Mouse (Mus musculus): ENCODE measurements around the gene Skint1. TPM values are rescaled to one million over a fixed set of nuclear protein-coding genes. Genes with fewer than 3 reads are reported as not detected.
"Not testable (repeated sequence)": the region's sequence is repeated elsewhere in the genome, so short reads cannot be mapped to it uniquely, and the experiment has no call there.

Skint1 gene
- not detected in 2 replicates for total RNA-seq (2014; rRNA removed)
- not detected in 2 replicates for polyA plus RNA-seq (2015; fragmentation: Nextera tagmentation; extraction: Ambion mirVana)

DNA sequence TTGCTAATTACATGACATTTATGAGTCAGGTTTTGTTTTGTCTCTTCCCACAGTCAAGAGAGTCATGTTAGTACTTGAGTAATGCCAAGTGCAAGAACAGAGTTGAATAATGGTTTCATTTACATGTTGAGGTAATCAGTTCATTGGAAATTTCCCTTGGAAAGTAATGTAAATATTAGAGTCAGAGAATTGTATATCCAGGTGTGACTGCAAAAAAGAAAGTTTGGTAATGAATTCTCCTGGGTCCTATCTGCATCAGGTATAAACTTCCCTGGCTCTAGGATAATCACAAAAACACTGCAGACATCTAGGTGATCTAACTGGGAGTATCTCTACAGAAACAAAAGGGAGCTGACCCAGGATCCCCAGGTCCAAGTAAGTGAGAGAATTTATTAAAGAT is at the start of gene Skint1:
TSS of gene Skint1 (plus strand) at position 301 of the 400 bp plus-strand sequence.
- Histone ChIP-seq H3K27ac (ENCODE audit: low read depth, low read length) (no peak within 1 kb of the TSS), H3K27me3 (ENCODE audit: insufficient read depth, low read length) (no peaks in the 10 kb centered on the region), H3K9ac (no peak within 1 kb of the TSS), H3K4me1 (ENCODE audit: insufficient read depth) (no peaks in the 10 kb centered on the region), H3K4me2 (ENCODE audit: low read depth) (no peak within 1 kb of the TSS), H3K4me3 (ENCODE audit: low read depth, low read length) (no peak within 1 kb of the TSS), H3K9me3 (ENCODE audit: low read length) (no peaks in the 10 kb centered on the region), H3K36me3 (ENCODE audit: insufficient read depth) (no peaks in the 10 kb centered on the region)
- no peak for TF ChIP-seq CTCF (IDR thresholded peaks at IDR 0.05; ENCODE audit: low read depth)
- DNase-seq (no peak), ATAC-seq (no peak)

DNA sequence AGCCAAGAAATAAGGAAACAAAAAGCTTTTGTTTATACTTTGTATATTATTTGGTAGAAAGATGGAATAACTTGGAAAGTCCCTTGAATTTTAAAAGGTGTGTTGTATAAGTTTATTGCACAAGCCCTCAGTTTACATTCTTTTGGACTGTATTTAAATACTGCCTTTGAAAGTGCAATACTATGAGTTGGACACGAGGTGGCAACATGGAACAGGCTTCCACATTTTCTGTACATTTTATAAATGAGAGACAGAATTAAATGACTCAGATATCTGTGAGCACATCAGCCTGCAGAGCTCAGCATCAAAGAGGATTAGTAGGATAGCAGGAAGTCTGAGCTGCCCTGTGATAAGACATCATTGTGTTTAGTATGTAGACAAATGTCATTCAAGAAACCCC is 44.8 kb upstream of the Skint1 start:
- Histone ChIP-seq H3K27ac (ENCODE audit: low read depth, low read length) (no peak overlapping the region), H3K4me1 (ENCODE audit: insufficient read depth) (no peaks in the 10 kb centered on the region), H3K27me3 (ENCODE audit: insufficient read depth, low read length) (no peaks in the 10 kb centered on the region), H3K4me2 (ENCODE audit: low read depth) (no peak overlapping the region), H3K9me3 (ENCODE audit: low read length) (no peaks in the 10 kb centered on the region), H3K9ac (no peak overlapping the region), H3K4me3 (ENCODE audit: low read depth, low read length) (no peak overlapping the region), H3K36me3 (ENCODE audit: insufficient read depth) (no peaks in the 10 kb centered on the region)
- 25% methylated on average over 1 of the region's 1 CpGs for WGBS
- TF ChIP-seq CTCF (IDR thresholded peaks at IDR 0.05; ENCODE audit: low read depth), result peak; percentile 31; the same call in 1 of the 2 replicates
- ATAC-seq (no peak), DNase-seq (peak; percentile 0)

DNA sequence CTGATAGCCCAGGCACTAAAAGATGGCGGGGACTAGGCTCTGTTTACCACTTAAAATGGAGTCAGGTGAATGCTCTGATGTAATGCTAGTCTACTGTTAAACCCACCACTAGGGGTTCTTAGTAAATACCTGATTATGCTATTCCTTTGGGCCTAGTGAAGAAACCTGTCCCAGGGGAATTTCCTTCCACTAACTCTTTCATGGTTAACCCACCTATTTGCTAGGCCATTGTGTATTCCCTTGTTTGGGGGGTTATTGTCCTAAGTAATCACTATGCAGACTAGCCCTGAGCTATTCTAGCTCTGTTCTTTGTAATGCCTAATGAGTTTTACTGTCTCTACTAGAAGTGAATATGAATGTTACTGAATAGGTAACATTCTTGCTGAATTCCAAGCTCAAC is 42.8 kb upstream of the Skint1 start:
- H3K9ac ChIP-seq; DNase-seq; H3K4me3 ChIP-seq (ENCODE audit: low read depth, low read length); H3K4me1 ChIP-seq (ENCODE audit: insufficient read depth); H3K27ac ChIP-seq (ENCODE audit: low read depth, low read length); H3K4me2 ChIP-seq (ENCODE audit: low read depth); ATAC-seq; H3K9me3 ChIP-seq (ENCODE audit: low read length); H3K36me3 ChIP-seq (ENCODE audit: insufficient read depth); H3K27me3 ChIP-seq (ENCODE audit: insufficient read depth, low read length): not testable (repeated sequence)
- WGBS, result 76% methylated on average over 1 of the region's 1 CpGs

DNA sequence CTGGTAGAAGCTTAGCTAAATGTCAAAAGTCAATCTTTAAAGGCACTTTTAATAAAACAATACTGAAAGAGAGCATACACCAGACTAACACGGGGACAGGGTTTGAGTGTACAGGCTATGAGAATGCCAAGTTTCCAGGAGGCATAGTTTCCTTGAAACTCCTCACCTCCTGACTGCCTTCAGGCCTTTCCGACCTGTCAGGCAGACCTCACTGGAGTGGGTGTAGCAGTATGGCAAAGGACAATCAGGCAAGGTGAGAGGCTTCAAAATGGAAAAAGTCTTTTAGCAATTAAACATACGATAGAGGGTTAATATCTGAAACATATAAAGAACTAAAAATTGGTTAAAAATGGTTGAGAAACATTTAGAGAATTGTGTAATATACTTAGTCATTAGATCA is 42.4 kb upstream of the Skint1 start:
- Histone ChIP-seq H3K9ac (no peak overlapping the region), H3K9me3 (ENCODE audit: low read length) (no peaks in the 10 kb centered on the region), H3K4me1 (ENCODE audit: insufficient read depth) (no peaks in the 10 kb centered on the region), H3K4me2 (ENCODE audit: low read depth) (no peak overlapping the region), H3K27me3 (ENCODE audit: insufficient read depth, low read length) (no peaks in the 10 kb centered on the region), H3K36me3 (ENCODE audit: insufficient read depth) (no peaks in the 10 kb centered on the region), H3K4me3 (ENCODE audit: low read depth, low read length) (no peak overlapping the region), H3K27ac (ENCODE audit: low read depth, low read length) (no peak overlapping the region)
- WGBS, result 77% methylated on average over 3 of the region's 3 CpGs
- ATAC-seq (no peak), DNase-seq (no peak)
- no peak for TF ChIP-seq CTCF (IDR thresholded peaks at IDR 0.05; ENCODE audit: low read depth)

DNA sequence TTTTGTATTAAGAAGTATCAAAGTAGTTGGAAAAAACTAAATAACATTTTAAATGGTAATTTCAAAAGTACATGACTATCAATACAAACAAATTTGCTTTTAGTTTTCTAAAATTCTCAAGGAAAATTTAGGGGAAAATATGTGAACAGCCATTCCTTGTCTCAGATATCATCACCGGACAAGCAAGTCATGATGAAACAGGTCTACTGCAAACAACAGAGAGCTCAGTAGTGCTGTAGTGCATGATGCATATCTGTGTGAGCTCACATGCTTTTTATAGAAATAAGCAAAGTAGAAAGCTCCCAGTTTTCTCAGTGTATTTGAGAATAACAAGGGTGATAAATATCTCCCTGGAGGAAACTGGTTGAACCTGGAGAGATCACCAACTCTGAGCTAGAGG is 33.4 kb upstream of the Skint1 start, which contains the start of gene Skint7:
TSS of gene Skint7 (plus strand) at position 301 of the 400 bp plus-strand sequence.
- DNase-seq (no peak), ATAC-seq (no peak)
- H3K9me3 ChIP-seq (ENCODE audit: low read length), result no peaks in the 10 kb centered on the region
- no peaks in the 10 kb centered on the region for H3K27me3 ChIP-seq (ENCODE audit: insufficient read depth, low read length)
- H3K4me1 ChIP-seq (ENCODE audit: insufficient read depth), result no peaks in the 10 kb centered on the region
- no peak for TF ChIP-seq CTCF (IDR thresholded peaks at IDR 0.05; ENCODE audit: low read depth)
- no peak within 1 kb of the TSS for H3K4me3 ChIP-seq (ENCODE audit: low read depth, low read length)
- no peak within 1 kb of the TSS for H3K27ac ChIP-seq (ENCODE audit: low read depth, low read length)
- no peak within 1 kb of the TSS for H3K9ac ChIP-seq
- WGBS, result 95% methylated on average over 1 of the region's 1 CpGs
- no peak within 1 kb of the TSS for H3K4me2 ChIP-seq (ENCODE audit: low read depth)
- H3K36me3 ChIP-seq (ENCODE audit: insufficient read depth), result no peaks in the 10 kb centered on the region

DNA sequence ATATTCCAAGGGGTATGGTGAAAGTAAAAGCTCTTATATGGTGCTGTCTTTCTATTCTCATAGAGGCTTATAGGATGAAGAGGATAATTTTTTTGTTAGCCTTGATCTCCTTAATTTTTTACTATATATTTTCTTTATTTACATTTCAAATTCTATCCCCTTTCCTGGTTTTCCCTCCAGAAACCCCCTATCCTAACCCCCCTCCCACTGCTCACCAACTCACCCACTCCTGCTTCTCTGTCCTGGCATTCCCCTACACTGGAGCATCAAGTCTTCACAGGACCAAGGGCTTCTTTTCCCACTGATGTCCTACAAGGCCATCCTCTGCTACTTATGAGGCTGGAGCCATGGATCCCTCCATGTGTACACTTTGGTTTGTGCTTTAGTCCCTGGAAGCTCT is 65.6 kb downstream of the Skint1 start, which contains the start of gene Skint4:
TSS of gene Skint4 (plus strand) at position 301 of the 400 bp plus-strand sequence.
- DNase-seq, result no peak
- no peak within 1 kb of the TSS for H3K27ac ChIP-seq (ENCODE audit: low read depth, low read length)
- H3K4me2 ChIP-seq (ENCODE audit: low read depth), result no peak within 1 kb of the TSS
- H3K4me3 ChIP-seq (ENCODE audit: low read depth, low read length), result no peak within 1 kb of the TSS
- H3K9ac ChIP-seq, result no peak within 1 kb of the TSS
- no peak for TF ChIP-seq CTCF (IDR thresholded peaks at IDR 0.05; ENCODE audit: low read depth)
- H3K9me3 ChIP-seq (ENCODE audit: low read length), result 0 out of 2 replicates have a peak, but pooled peaks cover 6% of the 10 kb centered on the region
- no peaks in the 10 kb centered on the region for H3K36me3 ChIP-seq (ENCODE audit: insufficient read depth)
- ATAC-seq, result no peak
- no peaks in the 10 kb centered on the region for H3K4me1 ChIP-seq (ENCODE audit: insufficient read depth)
- no peaks in the 10 kb centered on the region for H3K27me3 ChIP-seq (ENCODE audit: insufficient read depth, low read length)

Other genes with a start within 250 kb of the Skint1 start
- gene Slc5a9, start 103.4 kb upstream of the Skint1 start, total RNA-seq (2014; rRNA removed), result not detected in 2 replicates
- 0.07 TPM in 1 of 2 replicates, not detected in the other for gene Slc5a9, start 103.4 kb upstream of the Skint1 start, polyA plus RNA-seq (2015; fragmentation: Nextera tagmentation; extraction: Ambion mirVana)
- not detected in 2 replicates for gene Skint8, start 86.9 kb upstream of the Skint1 start, total RNA-seq (2014; rRNA removed)
- not detected in 2 replicates for gene Skint8, start 86.9 kb upstream of the Skint1 start, polyA plus RNA-seq (2015; fragmentation: Nextera tagmentation; extraction: Ambion mirVana)
- not detected in 2 replicates for gene Skint7, start 33.3 kb upstream of the Skint1 start, total RNA-seq (2014; rRNA removed)
- not detected in 2 replicates for gene Skint7, start 33.3 kb upstream of the Skint1 start, polyA plus RNA-seq (2015; fragmentation: Nextera tagmentation; extraction: Ambion mirVana)
- gene Skint4, start 65.7 kb downstream of the Skint1 start, total RNA-seq (2014; rRNA removed), result 0.05 TPM in 1 of 2 replicates, not detected in the other
- gene Skint4, start 65.7 kb downstream of the Skint1 start, polyA plus RNA-seq (2015; fragmentation: Nextera tagmentation; extraction: Ambion mirVana), result not detected in 2 replicates
- gene Skint3, start 226.0 kb downstream of the Skint1 start, total RNA-seq (2014; rRNA removed), result not detected in 2 replicates
- not detected in 2 replicates for gene Skint3, start 226.0 kb downstream of the Skint1 start, polyA plus RNA-seq (2015; fragmentation: Nextera tagmentation; extraction: Ambion mirVana)